Mouse (Mus musculus) stomach, embryonic 14.5 days (tissue): ENCODE measurements around the gene Cox6b1. TPM values are rescaled to one million over a fixed set of nuclear protein-coding genes. Genes with fewer than 3 reads are reported as not detected.

ENCODE experiments used
- ATAC-seq: fragments of 200-750 bp; cut with Nextera tagmentation; 2 replicates; pipeline ENCODE4 v1.8.0; 2017; ENCODE audit warnings: low read depth, moderate TSS enrichment; ENCODE audit not compliant: insufficient number of reproducible peaks, insufficient read depth, low FRiP score
- H3K27ac ChIP-seq: fragments of 300-500 bp; sonication (generic); 2 replicates; pipeline ENCODE4 v1.5.1; 2014; ENCODE audit warnings: mild to moderate bottlenecking, low read length, moderate library complexity, mixed read lengths
- H3K27me3 ChIP-seq: fragments of 300-500 bp; sonication (generic); 2 replicates; pipeline ENCODE4 v1.6.1; 2014; ENCODE audit warnings: low read length, control low read depth, mixed read lengths; ENCODE audit not compliant: control insufficient read depth, insufficient read depth
- H3K36me3 ChIP-seq: fragments of 300-500 bp; sonication (generic); 2 replicates; pipeline ENCODE4 v1.6.1; 2014; ENCODE audit warnings: mild to moderate bottlenecking, control low read depth, low read length, moderate library complexity, mixed read lengths; ENCODE audit not compliant: control insufficient read depth, insufficient read depth
- H3K4me1 ChIP-seq: fragments of 300-500 bp; sonication (generic); 2 replicates; pipeline ENCODE4 v1.6.1; 2014; ENCODE audit warnings: low read length, control low read depth, mixed read lengths; ENCODE audit not compliant: control insufficient read depth, insufficient read depth
- H3K4me2 ChIP-seq: fragments of 300-500 bp; sonication (generic); replicated peaks from 2 replicates; pipeline ENCODE4 v1.6.1; 2014; ENCODE audit warnings: low read depth, low read length, control low read depth
- H3K4me3 ChIP-seq: fragments of 300-500 bp; sonication (generic); 2 replicates; pipeline ENCODE4 v1.5.1; 2014; ENCODE audit warnings: low read depth, low read length, control low read depth
- H3K9ac ChIP-seq: fragments of 300-500 bp; sonication (generic); replicated peaks from 2 replicates; pipeline ENCODE4 v1.6.1; 2014; ENCODE audit warnings: low read depth, mild to moderate bottlenecking, control low read depth, low read length, moderate library complexity, mixed read lengths
- H3K9me3 ChIP-seq: fragments of 300-500 bp; sonication (generic); 2 replicates; pipeline ENCODE4 v1.6.1; 2016; ENCODE audit warnings: low read depth, low read length, control low read depth; ENCODE audit not compliant: control insufficient read depth
- WGBS: fragments of 180-500 bp; shearing (Covaris S2); extraction: QIAGEN DNeasy Blood & Tissue Kit; methylation state at CpG from one replicate; pipeline ENCODE4 v1.1.7; 2014; 5-methylcytosine and 5-hydroxymethylcytosine counted together
- polyA plus RNA-seq: library from polyadenylated mRNA; unstranded; fragments of >200 nt; fragmentation: Nextera tagmentation; extraction: Ambion mirVana; gene quantifications from 2 replicates; pipeline ENCODE4 v1.2.1, GENCODE M21; 2014

The Cox6b1 gene
- polyA plus RNA-seq, 1 experiment from 2014 or later: 1,066 TPM

GRCm38 (mm10) chr7:30615049-30615760 is 10.7 kb downstream of the Cox6b1 start:
- H3K27me3 ChIP-seq: no peaks in the 10 kb centered on the region
- H3K4me3 ChIP-seq: no peak overlapping the region
- 55% methylated on average over 5 of the region's 5 CpGs for WGBS
- H3K4me1 ChIP-seq: no peaks in the 10 kb centered on the region
- H3K9me3 ChIP-seq: no peaks in the 10 kb centered on the region
- no peak overlapping the region for H3K9ac ChIP-seq
- ATAC-seq: 0 out of 2 replicates have a peak, but pooled peaks have one; percentile 48
- H3K4me2 ChIP-seq: no peak overlapping the region
- peaks cover 31% of the 10 kb centered on the region for H3K36me3 ChIP-seq
- H3K27ac ChIP-seq: no peak overlapping the region

- no peak overlapping the region for H3K27ac ChIP-seq
- no peak for ATAC-seq
- 79% methylated on average over 2 of the region's 2 CpGs for WGBS
Measured at GRCm38 (mm10) chr7:30614454-30614853, 11.5 kb downstream of the Cox6b1 start.

GRCm38 (mm10) chr7:30613529-30614112 is 12.3 kb downstream of the Cox6b1 start:
- Histone ChIP-seq H3K27me3 (no peaks in the 10 kb centered on the region), H3K4me2 (no peak overlapping the region)
- WGBS: 23% methylated on average over 14 of the region's 14 CpGs

More at GRCm38 (mm10) chr7:30614454-30614853, 11.5 kb downstream of the Cox6b1 start:
- Histone ChIP-seq H3K4me1 (no peaks in the 10 kb centered on the region), H3K9ac (no peak overlapping the region), H3K4me3 (no peak overlapping the region), H3K9me3 (no peaks in the 10 kb centered on the region), H3K27me3 (no peaks in the 10 kb centered on the region), H3K4me2 (no peak overlapping the region), H3K36me3 (peaks cover 29% of the 10 kb centered on the region)

GRCm38 (mm10) chr7:30612654-30613402 is 13.1 kb downstream of the Cox6b1 start, which contains the start of gene Upk1a:
TSS of gene Upk1a (minus strand) at chr7:30612847.
- H3K27me3 ChIP-seq: no peaks in the 10 kb centered on the region
- H3K4me3 ChIP-seq: no peak within 1 kb of the TSS
- 41% methylated on average over 8 of the region's 8 CpGs for WGBS
- H3K27ac ChIP-seq: no peak within 1 kb of the TSS
- H3K9me3 ChIP-seq: no peaks in the 10 kb centered on the region
- H3K9ac ChIP-seq: no peak within 1 kb of the TSS
- no peak within 1 kb of the TSS for H3K4me2 ChIP-seq
- peaks cover 18% of the 10 kb centered on the region for H3K36me3 ChIP-seq
- ATAC-seq: 0 out of 2 replicates have a peak, but pooled peaks have one; percentile 29
- H3K4me1 ChIP-seq: no peaks in the 10 kb centered on the region

More at GRCm38 (mm10) chr7:30613529-30614112, 12.3 kb downstream of the Cox6b1 start:
- no peaks in the 10 kb centered on the region for H3K9me3 ChIP-seq
- H3K4me1 ChIP-seq: no peaks in the 10 kb centered on the region
- no peak overlapping the region for H3K9ac ChIP-seq
- H3K27ac ChIP-seq: no peak overlapping the region
- H3K36me3 ChIP-seq: peaks cover 22% of the 10 kb centered on the region
- ATAC-seq: 0 out of 2 replicates have a peak, but pooled peaks have one; percentile 61
- H3K4me3 ChIP-seq: no peak overlapping the region

GRCm38 (mm10) chr7:30610043-30610442 is 15.9 kb downstream of the Cox6b1 start:
- H3K9ac ChIP-seq: no peak overlapping the region
- ATAC-seq: peak; percentile 46; the same call in 1 of the 2 replicates
- H3K4me3 ChIP-seq: no peak overlapping the region
- H3K27me3 ChIP-seq: no peaks in the 10 kb centered on the region
- H3K9me3 ChIP-seq: no peaks in the 10 kb centered on the region
- no peaks in the 10 kb centered on the region for H3K4me1 ChIP-seq
- no peak overlapping the region for H3K4me2 ChIP-seq
- 49% methylated on average over 7 of the region's 7 CpGs for WGBS
- no peaks in the 10 kb centered on the region for H3K36me3 ChIP-seq
- H3K27ac ChIP-seq: no peak overlapping the region

DNA sequence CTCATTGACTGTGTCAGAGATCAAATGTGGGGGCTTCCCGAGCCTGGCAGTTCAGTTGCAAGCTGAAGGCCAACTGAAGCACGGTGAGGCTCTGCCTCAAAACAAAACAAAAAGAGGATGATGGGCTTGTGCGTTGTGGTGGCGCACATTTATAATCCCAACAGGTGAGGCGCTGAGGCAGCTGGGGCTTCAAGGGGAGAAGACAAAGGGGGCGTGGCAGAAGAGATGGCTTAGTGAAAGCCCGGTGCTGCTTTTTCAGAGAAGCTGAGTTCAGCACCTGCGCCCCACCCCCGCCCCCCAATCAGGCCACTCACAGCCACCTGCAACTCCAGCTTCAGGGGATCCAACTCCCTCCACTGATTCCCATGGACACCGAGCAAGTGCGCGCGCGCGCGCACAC is 17.5 kb downstream of the Cox6b1 start:
- Histone ChIP-seq H3K4me1 (no peaks in the 10 kb centered on the region), H3K9me3 (no peaks in the 10 kb centered on the region), H3K4me3 (no peak overlapping the region), H3K27ac (no peak overlapping the region), H3K9ac (no peak overlapping the region), H3K36me3 (no peaks in the 10 kb centered on the region), H3K27me3 (no peaks in the 10 kb centered on the region), H3K4me2 (no peak overlapping the region)
- ATAC-seq: no peak
- 45% methylated on average over 16 of the region's 16 CpGs for WGBS

DNA sequence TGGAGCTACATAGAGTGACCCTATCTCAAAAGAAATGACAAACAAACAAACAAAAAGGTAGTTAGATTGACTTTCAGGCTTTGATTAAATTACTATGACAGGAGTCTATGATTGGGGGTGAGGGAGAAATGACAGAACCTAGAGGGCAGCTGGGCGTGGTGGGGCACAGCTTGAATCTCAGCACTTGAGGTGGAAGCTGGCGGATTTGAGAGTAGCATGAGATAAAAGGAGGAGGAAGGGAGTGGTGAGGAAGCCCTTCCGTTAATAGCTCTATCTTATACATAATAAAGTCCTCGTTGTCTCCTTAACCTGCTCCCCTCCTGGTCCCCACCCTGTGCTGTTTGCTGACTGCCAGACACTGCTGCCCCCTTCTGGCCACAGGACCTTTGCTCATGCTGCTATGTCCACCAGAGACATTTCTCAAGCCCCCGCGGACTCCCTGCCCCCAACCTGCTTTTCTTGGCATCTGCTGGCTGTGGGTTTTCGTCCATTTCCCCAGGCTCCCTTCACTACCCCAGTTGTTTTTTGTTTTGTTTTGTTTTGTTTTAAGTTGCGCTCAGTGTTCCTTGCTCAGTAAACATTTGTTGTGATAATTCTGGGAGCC is 18.1 kb downstream of the Cox6b1 start:
- H3K9ac ChIP-seq: no peak overlapping the region
- ATAC-seq: no peak
- H3K9me3 ChIP-seq: no peaks in the 10 kb centered on the region
- H3K4me3 ChIP-seq: no peak overlapping the region
- no peak overlapping the region for H3K4me2 ChIP-seq
- WGBS: 29% methylated on average over 8 of the region's 8 CpGs
- no peaks in the 10 kb centered on the region for H3K4me1 ChIP-seq
- H3K27me3 ChIP-seq: no peaks in the 10 kb centered on the region
- H3K27ac ChIP-seq: no peak overlapping the region
- no peaks in the 10 kb centered on the region for H3K36me3 ChIP-seq

- Histone ChIP-seq H3K4me3 (no peak overlapping the region), H3K4me1 (peaks cover 3% of the 10 kb centered on the region; the same call in 1 of the 2 replicates), H3K36me3 (no peaks in the 10 kb centered on the region), H3K9me3 (no peaks in the 10 kb centered on the region), H3K27me3 (no peaks in the 10 kb centered on the region), H3K9ac (no peak overlapping the region), H3K27ac (no peak overlapping the region), H3K4me2 (no peak overlapping the region)
- 82% methylated on average over 8 of the region's 8 CpGs for WGBS
- no peak for ATAC-seq
Measured at GRCm38 (mm10) chr7:30604944-30605343, 21.0 kb downstream of the Cox6b1 start.
